Mouse (Mus musculus) heart, embryonic 16.5 days (tissue): ENCODE data around the gene Mrpl37. TPM values are rescaled to one million over a fixed set of nuclear protein-coding genes. Genes with fewer than 3 reads are reported as not detected.

Experiments used
- ATAC-seq: fragments of 200-750 bp; cut with Nextera tagmentation; replicated peaks from 2 replicates; pipeline ENCODE4 v1.8.0; 2017; ENCODE audit warnings: moderate number of reproducible peaks; ENCODE audit not compliant: insufficient read depth, low FRiP score; ENCODE audit errors: extremely low read depth
- H3K27ac ChIP-seq: fragments of 300-500 bp; sonication (generic); 2 replicates; pipeline ENCODE4 v1.5.1; 2014; ENCODE audit warnings: mild to moderate bottlenecking, low read length, control low read depth, moderate library complexity
- H3K27me3 ChIP-seq: fragments of 300-500 bp; sonication (generic); 2 replicates; pipeline ENCODE4 v1.6.1; 2014; ENCODE audit warnings: low read length, mixed read lengths; ENCODE audit not compliant: control insufficient read depth, insufficient read depth
- H3K36me3 ChIP-seq: fragments of 300-500 bp; sonication (generic); 2 replicates; pipeline ENCODE4 v1.6.1; 2014; ENCODE audit not compliant: control insufficient read depth, insufficient read depth
- H3K4me1 ChIP-seq: fragments of 300-500 bp; sonication (generic); 2 replicates; pipeline ENCODE4 v1.6.1; 2014; ENCODE audit warnings: low read length, mixed read lengths; ENCODE audit not compliant: control insufficient read depth, insufficient read depth
- H3K4me2 ChIP-seq: fragments of 300-500 bp; sonication (generic); 2 replicates; pipeline ENCODE4 v1.6.1; 2014; ENCODE audit warnings: low read depth, mild to moderate bottlenecking, control low read depth, low read length
- H3K4me3 ChIP-seq: fragments of 300-500 bp; sonication (generic); 2 replicates; pipeline ENCODE4 v1.5.1; 2014; ENCODE audit warnings: mild to moderate bottlenecking, control low read depth, low read length
- H3K9ac ChIP-seq: fragments of 300-500 bp; sonication (generic); 2 replicates; pipeline ENCODE4 v1.6.1; 2014; ENCODE audit warnings: low read length, control low read depth
- H3K9me3 ChIP-seq: fragments of 300-500 bp; sonication (generic); replicated peaks from 2 replicates; pipeline ENCODE4 v1.6.1; 2016; ENCODE audit warnings: low read length; ENCODE audit not compliant: control insufficient read depth
- WGBS: fragments of 180-500 bp; shearing (Covaris S2); extraction: QIAGEN DNeasy Blood & Tissue Kit; methylation state at CpG from one replicate; pipeline ENCODE4 v1.1.7; 2014; 5-methylcytosine and 5-hydroxymethylcytosine counted together
- polyA plus RNA-seq: library from polyadenylated mRNA; unstranded; fragments of >200 nt; fragmentation: Nextera tagmentation; extraction: Ambion mirVana; gene quantifications from 2 replicates; pipeline ENCODE4 v1.2.1, GENCODE M21; 2015

Mrpl37 gene
- polyA plus RNA-seq, 1 experiment from 2014 or later = 96.7 TPM

DNA sequence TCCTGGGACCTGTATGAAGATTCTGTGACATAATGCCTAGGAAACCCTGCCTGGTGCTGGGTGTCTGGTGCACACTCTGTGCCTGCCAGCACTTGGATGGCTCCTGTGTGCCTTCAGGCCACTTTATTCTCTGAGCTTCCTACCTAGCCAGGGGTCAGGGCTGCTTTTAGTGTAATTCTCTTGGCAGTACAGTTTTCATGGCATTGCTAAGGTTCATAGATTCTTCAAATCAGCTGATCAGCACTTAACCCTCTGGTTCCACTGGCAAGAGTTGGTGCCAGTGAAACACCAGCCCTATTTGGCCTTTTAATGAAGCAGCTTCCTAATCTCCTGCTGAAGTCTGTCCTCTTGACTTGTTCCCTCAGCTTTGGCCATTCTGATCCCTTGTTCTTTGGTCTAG is 49.4 kb downstream of the Mrpl37 start:
- no peak for ATAC-seq

DNA sequence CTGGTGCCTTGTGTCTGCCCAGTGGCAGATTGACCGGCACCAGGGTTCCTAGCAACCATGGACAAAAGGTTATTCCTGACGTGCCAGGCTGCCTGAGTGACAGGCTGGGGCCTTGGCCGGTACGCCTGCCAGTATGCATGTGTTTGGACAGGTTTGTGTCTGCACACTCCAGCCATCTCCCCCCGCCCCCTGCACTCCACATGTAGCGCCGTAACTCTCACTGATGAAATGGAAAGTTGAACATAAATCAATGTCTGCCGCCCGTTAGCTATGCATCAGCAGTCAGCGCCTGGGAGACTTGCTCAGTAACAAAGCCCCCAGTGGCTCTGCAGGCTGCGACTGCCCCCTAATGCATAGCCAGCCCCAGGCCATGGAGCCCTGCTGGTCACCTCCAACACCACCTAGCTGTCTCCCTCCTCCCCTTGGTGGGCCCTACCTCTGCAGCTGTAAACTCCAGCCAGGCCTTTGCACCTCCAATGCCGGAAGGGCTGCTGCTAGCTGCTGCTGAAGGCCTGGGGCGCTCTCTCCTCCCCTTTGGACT is 50.6 kb downstream of the Mrpl37 start:
- no peak overlapping the region for H3K4me2 ChIP-seq
- H3K4me1 ChIP-seq = peaks cover 63% of the 10 kb centered on the region
- H3K9ac ChIP-seq = no peak overlapping the region
- no peaks in the 10 kb centered on the region for H3K9me3 ChIP-seq
- H3K27ac ChIP-seq = peak overlapping the region; percentile 31; the same call in 1 of the 2 replicates
- ATAC-seq = no peak
- no peaks in the 10 kb centered on the region for H3K27me3 ChIP-seq
- H3K36me3 ChIP-seq = no peaks in the 10 kb centered on the region
- 70% methylated on average over 13 of the region's 13 CpGs for WGBS
- H3K4me3 ChIP-seq = no peak overlapping the region

More for the DNA sequence above, 49.4 kb downstream of the Mrpl37 start:
- H3K27ac ChIP-seq = no peak overlapping the region
- H3K4me3 ChIP-seq = no peak overlapping the region
- peaks cover 57% of the 10 kb centered on the region for H3K4me1 ChIP-seq
- no peak overlapping the region for H3K4me2 ChIP-seq
- no peaks in the 10 kb centered on the region for H3K27me3 ChIP-seq
- H3K9ac ChIP-seq = no peak overlapping the region
- no peaks in the 10 kb centered on the region for H3K36me3 ChIP-seq
- no peaks in the 10 kb centered on the region for H3K9me3 ChIP-seq

DNA sequence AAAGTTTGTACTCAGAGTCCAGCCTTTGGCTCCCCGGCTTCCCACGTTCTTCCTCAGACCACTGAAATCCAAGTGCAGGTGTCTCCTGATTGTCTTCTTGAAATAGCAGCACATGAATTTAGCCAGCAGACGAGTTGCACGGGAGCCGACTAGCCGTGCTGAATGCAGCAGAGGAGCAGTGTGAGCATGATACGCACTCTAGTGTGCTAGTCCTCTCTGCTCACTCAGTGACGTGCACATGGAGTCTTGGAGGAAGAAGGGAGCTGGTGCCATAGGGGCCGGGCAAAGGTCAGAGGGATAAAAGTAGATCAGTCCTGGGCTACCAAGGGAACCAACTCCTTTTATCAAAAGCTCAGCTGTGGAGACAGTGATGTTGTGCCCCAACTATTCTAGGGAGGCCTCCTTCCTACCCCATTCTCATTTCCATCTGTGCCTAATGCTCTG is 52.8 kb downstream of the Mrpl37 start:
- 67% methylated on average over 9 of the region's 9 CpGs for WGBS
- Histone ChIP-seq H3K27ac (no peak overlapping the region), H3K27me3 (no peaks in the 10 kb centered on the region), H3K9ac (no peak overlapping the region), H3K4me1 (peaks cover 48% of the 10 kb centered on the region), H3K9me3 (no peaks in the 10 kb centered on the region), H3K4me2 (no peak overlapping the region), H3K36me3 (peaks cover 2% of the 10 kb centered on the region; the same call in 1 of the 2 replicates), H3K4me3 (no peak overlapping the region)
- no peak for ATAC-seq

DNA sequence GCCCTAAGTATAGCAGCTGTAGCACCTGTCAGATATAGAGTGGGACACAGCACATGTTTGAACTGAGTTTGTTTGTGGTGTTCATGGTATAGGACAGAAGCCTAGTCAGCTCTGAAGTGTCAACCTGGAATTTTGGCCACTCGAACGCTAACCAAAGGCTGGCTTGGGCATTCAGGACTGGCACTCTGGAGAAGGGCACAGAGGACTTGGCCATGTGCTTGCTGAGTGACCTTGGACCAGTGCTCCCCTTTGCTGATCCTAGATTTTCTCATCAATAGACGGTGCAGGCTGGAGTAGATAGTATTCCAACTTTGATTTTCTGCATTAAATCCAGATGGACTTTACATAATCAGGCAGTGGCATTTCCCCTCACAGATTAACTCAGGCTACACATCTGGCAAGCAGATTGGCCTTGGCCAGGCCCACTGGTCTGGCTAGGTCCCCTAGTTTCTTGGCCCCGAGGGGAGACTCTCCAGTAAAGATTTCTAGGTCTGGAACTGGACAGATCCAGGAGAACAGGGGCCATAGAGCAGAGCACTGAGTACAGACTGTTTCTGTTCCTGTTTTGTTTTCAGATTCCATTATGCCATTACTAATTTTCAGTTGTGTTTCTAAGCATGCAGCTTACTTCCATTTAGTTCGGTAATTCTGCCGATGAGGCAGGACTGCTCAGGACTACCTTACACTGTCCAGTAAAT is 53.4 kb downstream of the Mrpl37 start:
- Histone ChIP-seq H3K27ac (peak overlapping the region; percentile 9), H3K4me2 (no peak overlapping the region), H3K36me3 (peaks cover 2% of the 10 kb centered on the region; the same call in 1 of the 2 replicates), H3K4me1 (peaks cover 43% of the 10 kb centered on the region), H3K27me3 (no peaks in the 10 kb centered on the region), H3K9ac (no peak overlapping the region), H3K4me3 (no peak overlapping the region), H3K9me3 (no peaks in the 10 kb centered on the region)
- no peak for ATAC-seq
- 72% methylated on average over 6 of the region's 6 CpGs for WGBS

DNA sequence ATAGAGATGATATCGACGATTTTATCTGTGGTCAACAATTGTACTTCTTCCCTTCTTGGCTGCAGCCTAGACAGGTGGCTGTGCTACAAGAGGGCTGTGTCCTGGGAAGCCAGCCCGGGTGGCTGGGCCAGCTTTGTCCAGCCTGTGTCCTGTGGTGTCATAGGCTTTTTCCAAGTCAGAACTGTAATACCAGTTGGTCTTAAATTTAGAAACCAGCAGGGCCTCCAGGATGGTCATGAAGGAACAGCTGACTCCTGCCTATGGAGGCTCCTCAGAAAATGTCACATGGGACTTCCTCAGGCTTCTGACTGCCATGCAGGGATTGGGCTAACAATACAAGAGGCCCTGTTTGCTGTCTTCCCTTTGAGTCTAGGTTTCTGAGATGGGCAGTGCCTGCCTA is 54.1 kb downstream of the Mrpl37 start:
- no peak overlapping the region for H3K4me3 ChIP-seq
- no peak overlapping the region for H3K9ac ChIP-seq
- no peak overlapping the region for H3K4me2 ChIP-seq
- no peaks in the 10 kb centered on the region for H3K27me3 ChIP-seq
- peak overlapping the region; percentile 9 for H3K27ac ChIP-seq
- no peaks in the 10 kb centered on the region for H3K9me3 ChIP-seq
- ATAC-seq = no peak
- H3K36me3 ChIP-seq = peaks cover 2% of the 10 kb centered on the region; the same call in 1 of the 2 replicates
- WGBS = 80% methylated on average over 3 of the region's 3 CpGs
- H3K4me1 ChIP-seq = peaks cover 36% of the 10 kb centered on the region

DNA sequence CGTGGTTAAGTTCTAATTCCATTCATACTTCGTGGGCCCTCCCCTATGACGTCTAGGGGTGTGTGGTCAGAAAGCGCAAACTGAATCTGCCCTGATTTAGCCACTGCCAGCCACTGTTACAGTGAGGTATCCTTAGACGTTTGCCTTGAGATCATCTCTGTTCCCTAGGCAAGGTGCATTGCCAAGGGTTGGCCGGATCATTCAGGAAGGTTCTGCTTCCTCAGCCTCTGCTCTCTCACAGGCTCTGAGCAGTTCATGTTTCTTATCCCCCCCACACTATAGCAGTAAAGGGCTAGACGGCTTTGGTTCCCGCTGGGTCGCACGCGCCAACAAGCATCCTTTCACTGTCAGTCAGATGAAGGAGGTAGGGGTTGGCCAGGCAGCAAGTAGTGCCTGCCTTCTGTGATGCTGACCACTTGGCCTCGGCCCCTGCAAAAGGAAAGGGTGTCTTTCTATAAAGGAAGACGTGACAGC is 54.6 kb downstream of the Mrpl37 start:
- Histone ChIP-seq H3K4me3 (no peak overlapping the region), H3K27me3 (no peaks in the 10 kb centered on the region), H3K9me3 (no peaks in the 10 kb centered on the region), H3K9ac (no peak overlapping the region), H3K4me1 (peaks cover 36% of the 10 kb centered on the region), H3K36me3 (peaks cover 2% of the 10 kb centered on the region; the same call in 1 of the 2 replicates), H3K4me2 (no peak overlapping the region), H3K27ac (no peak overlapping the region)
- peak; percentile 31; the same call in 1 of the 2 replicates for ATAC-seq
- WGBS = 58% methylated on average over 13 of the region's 13 CpGs

DNA sequence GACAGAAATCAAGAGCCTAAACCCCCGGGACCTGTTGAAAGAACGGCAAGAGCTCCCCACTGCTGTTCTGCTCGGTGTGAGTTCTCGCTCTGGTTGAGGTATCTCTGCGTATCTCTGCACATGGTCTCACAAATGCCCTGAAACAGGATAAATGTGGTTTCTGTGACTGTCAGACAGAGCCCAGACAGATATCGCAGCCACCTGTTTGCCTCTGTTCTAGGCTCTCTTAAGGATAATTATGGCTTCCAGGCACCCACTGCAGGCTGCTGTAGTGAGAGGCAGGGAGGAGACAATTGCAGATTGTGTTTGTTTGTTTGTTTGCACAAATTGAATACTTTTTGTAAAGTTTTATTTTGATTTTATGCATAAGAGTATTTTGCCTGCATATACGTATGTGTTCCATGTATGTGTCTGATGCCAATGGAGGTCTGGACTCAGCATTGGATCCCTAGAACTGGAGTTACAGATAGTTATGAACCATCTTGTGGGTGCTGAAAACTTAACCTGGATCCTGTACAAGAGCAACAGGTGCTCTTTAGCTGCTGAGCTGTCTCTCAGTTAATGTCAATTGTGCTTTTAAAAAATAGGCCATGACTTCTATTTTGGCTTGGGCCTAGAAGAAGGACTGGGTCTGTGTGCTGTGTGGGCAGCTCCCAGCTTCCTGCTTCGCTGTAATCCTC is 55.2 kb downstream of the Mrpl37 start:
- Histone ChIP-seq H3K4me3 (no peak overlapping the region), H3K27me3 (no peaks in the 10 kb centered on the region), H3K4me2 (no peak overlapping the region), H3K9me3 (no peaks in the 10 kb centered on the region), H3K4me1 (peaks cover 32% of the 10 kb centered on the region), H3K27ac (no peak overlapping the region), H3K36me3 (peaks cover 2% of the 10 kb centered on the region; the same call in 1 of the 2 replicates), H3K9ac (no peak overlapping the region)
- no peak for ATAC-seq
- WGBS = 81% methylated on average over 8 of the region's 8 CpGs

DNA sequence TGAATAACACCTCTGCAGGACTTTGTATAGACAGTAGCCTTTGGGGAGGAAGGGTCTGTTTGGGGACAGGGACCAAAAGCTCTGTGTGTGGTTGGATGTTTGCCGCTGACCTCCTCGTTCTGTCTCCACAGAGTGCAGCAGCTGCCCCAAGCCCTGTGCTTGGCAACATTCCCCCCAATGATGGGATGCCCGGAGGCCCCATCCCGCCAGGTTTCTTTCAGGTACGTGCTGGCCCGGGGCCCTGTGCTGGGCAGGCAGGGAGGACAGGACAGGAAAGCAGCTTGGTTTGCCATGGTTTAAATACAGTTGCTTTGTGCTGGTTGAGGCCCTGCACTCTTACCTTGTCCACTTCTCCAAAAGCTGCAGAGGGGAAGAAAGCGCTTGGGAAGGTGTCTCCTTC is 57.1 kb downstream of the Mrpl37 start:
- Histone ChIP-seq H3K4me3 (no peak overlapping the region), H3K9me3 (no peaks in the 10 kb centered on the region), H3K4me1 (peaks cover 24% of the 10 kb centered on the region), H3K9ac (no peak overlapping the region), H3K36me3 (peaks cover 2% of the 10 kb centered on the region; the same call in 1 of the 2 replicates), H3K27ac (no peak overlapping the region), H3K27me3 (no peaks in the 10 kb centered on the region), H3K4me2 (no peak overlapping the region)
- no peak for ATAC-seq
- WGBS = 91% methylated on average over 7 of the region's 7 CpGs

DNA sequence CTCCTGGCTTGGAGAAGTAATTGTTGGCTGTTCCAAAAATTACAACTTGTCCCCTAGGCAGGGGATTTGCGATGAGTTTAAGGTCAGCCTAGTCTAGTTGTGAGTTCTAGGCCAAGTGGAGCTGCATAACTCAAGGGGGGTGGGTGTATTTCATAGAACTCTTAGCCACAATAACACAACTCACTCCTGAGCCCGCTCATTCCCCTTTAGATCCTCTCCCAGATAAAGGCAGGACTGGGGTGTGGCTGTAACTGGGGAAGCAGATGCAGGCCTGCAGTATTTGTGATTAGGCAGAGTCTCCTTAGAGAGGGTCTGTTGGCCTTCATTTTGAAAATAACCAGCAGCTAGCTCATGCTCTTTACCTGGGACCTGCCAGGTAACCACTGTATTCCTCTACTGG is 58.5 kb downstream of the Mrpl37 start:
- no peak overlapping the region for H3K4me3 ChIP-seq
- no peak overlapping the region for H3K4me2 ChIP-seq
- WGBS = 78% methylated on average over 2 of the region's 2 CpGs
- peaks cover 2% of the 10 kb centered on the region; the same call in 1 of the 2 replicates for H3K36me3 ChIP-seq
- no peak overlapping the region for H3K27ac ChIP-seq
- H3K9ac ChIP-seq = no peak overlapping the region
- ATAC-seq = no peak
- H3K9me3 ChIP-seq = no peaks in the 10 kb centered on the region
- H3K4me1 ChIP-seq = peaks cover 15% of the 10 kb centered on the region
- no peaks in the 10 kb centered on the region for H3K27me3 ChIP-seq
